Mouse (Mus musculus): Measurements from ENCODE around the gene Aipl1. TPM values are rescaled to one million over a fixed set of nuclear protein-coding genes. Genes with fewer than 3 reads are reported as not detected.

Aipl1 gene
- polyA plus RNA-seq, 1 experiment = 0.19 TPM

DNA sequence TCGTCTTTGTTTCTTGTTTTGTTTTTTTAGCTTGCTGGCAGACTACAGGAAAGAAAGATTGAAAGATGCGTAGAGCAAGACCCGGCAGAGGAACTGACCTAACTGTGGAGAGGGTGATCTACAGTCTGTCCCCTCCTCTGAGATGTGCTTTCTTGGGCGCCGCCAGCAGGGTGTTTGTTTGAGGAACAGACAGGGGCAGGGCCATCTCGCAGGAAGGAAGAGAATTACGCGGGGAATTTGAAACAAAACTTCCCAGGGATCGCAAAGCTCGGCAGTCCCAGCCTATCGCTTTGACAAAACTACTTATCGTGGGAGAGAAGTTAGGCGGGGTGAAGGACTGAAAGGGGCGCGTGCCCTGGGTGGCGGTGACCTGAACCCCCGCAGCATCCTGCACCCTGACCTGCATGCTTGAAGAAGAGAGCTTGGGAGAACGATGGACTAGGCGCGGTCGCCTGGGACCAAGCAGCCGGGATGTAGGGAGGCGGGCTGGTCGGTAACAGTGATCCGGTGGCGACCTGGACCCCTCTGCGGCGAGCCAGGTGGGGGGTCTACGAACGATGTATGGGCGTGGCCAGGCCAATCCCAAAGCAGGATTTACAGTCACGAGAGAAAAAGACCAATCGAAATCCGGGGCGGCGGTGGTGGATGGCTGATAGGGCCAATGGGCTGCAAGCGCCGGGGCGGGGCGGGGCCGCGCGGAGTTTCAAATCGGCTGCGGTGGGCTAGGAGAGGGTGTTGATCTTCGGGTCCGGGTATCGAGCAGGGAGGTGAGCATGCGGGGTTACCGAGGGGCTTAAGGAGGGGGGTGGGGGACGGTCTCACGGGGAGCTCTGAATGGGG, 4.7 kb upstream of the Aipl1 start, which contains the start of gene Pimreg:
Pimreg (plus strand) TSS at position 265 of the 840 bp plus-strand sequence.
- TF ChIP-seq CTCF (IDR thresholded peaks at IDR 0.05; ENCODE audit: extremely low read depth, insufficient read depth, insufficient read length, insufficient replicate concordance) = no peak
- no peak for TF ChIP-seq POLR2A (IDR thresholded peaks at IDR 0.05; ENCODE audit: low read depth, low read length)
- no peaks in the 10 kb centered on the region for H3K36me3 ChIP-seq (ENCODE audit: control insufficient read depth, insufficient read depth, low read length)
- peaks cover 6% of the 10 kb centered on the region; the same call in 1 of the 2 replicates for H3K4me1 ChIP-seq (ENCODE audit: control insufficient read depth, insufficient read depth, insufficient read length)
- H3K27ac ChIP-seq (ENCODE audit: insufficient read depth, low read length) = no peak within 1 kb of the TSS; the same call in 1 of the 2 replicates
- H3K27me3 ChIP-seq (ENCODE audit: control insufficient read depth, insufficient read depth, low read length) = no peaks in the 10 kb centered on the region
- peak; percentile 48 to 76 for DNase-seq (ENCODE audit: low read depth in 1 of 2, low spot score in 2 of 2)
- H3K4me3 ChIP-seq (ENCODE audit: extremely low read depth, insufficient read depth, insufficient read length) = peak within 1 kb of the TSS; percentile 75
- WGBS = 1% methylated on average over 52 of the region's 52 CpGs

- H3K4me1 ChIP-seq (ENCODE audit: control insufficient read depth, insufficient read depth, insufficient read length) = peaks cover 6% of the 10 kb centered on the region; the same call in 1 of the 2 replicates
- H3K27ac ChIP-seq (ENCODE audit: insufficient read depth, low read length) = no peak overlapping the region
- no peaks in the 10 kb centered on the region for H3K27me3 ChIP-seq (ENCODE audit: control insufficient read depth, insufficient read depth, low read length)
- TF ChIP-seq POLR2A (IDR thresholded peaks at IDR 0.05; ENCODE audit: low read depth, low read length) (no peak), CTCF (IDR thresholded peaks at IDR 0.05; ENCODE audit: extremely low read depth, insufficient read depth, insufficient read length, insufficient replicate concordance) (no peak)
- no peaks in the 10 kb centered on the region for H3K36me3 ChIP-seq (ENCODE audit: control insufficient read depth, insufficient read depth, low read length)
- peak overlapping the region; percentile 75 for H3K4me3 ChIP-seq (ENCODE audit: extremely low read depth, insufficient read depth, insufficient read length)
- no peak for DNase-seq (ENCODE audit: low read depth in 1 of 2, low spot score in 2 of 2)
- WGBS = 10% methylated on average over 6 of the region's 6 CpGs
Measured at GRCm38 (mm10) chr11:72041290-72041767, 4.0 kb upstream of the Aipl1 start.

- WGBS = 81% methylated on average over 16 of the region's 16 CpGs
- TF ChIP-seq POLR2A (IDR thresholded peaks at IDR 0.05; ENCODE audit: low read depth, low read length) (no peak), CTCF (IDR thresholded peaks at IDR 0.05; ENCODE audit: extremely low read depth, insufficient read depth, insufficient read length, insufficient replicate concordance) (no peak)
- H3K27me3 ChIP-seq (ENCODE audit: control insufficient read depth, insufficient read depth, low read length) = no peaks in the 10 kb centered on the region
- DNase-seq (ENCODE audit: low read depth in 1 of 2, low spot score in 2 of 2) = no peak
- H3K4me1 ChIP-seq (ENCODE audit: control insufficient read depth, insufficient read depth, insufficient read length) = peaks cover 6% of the 10 kb centered on the region; the same call in 1 of the 2 replicates
- H3K4me3 ChIP-seq (ENCODE audit: extremely low read depth, insufficient read depth, insufficient read length) = no peak overlapping the region
- H3K36me3 ChIP-seq (ENCODE audit: control insufficient read depth, insufficient read depth, low read length) = no peaks in the 10 kb centered on the region
- no peak overlapping the region for H3K27ac ChIP-seq (ENCODE audit: insufficient read depth, low read length)
Measured at GRCm38 (mm10) chr11:72039599-72040386, 2.5 kb upstream of the Aipl1 start.

DNA sequence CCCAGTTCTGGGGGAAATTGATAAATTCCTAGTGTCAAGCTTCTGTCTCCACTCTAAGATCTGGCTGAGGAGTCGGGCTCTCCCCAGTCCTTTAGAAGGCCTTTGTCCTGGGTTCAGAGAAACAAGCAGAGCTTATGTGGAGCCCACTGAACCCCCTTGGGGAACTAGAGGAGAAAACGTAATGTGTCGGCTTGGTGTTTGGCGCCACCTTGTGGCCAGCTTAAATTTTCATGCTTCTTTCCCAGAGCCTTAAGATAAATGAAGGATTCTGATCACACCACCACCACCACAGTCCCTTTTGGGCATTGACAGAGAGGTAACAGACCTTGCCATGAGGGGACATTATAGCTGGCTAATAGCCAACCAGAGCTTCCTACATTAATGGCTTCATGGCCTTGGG, 687 bp upstream of the Aipl1 start:
- DNase-seq (ENCODE audit: low read depth in 1 of 2, low spot score in 2 of 2) = peak in 1 of 2 experiments; percentile 62
- H3K27me3 ChIP-seq (ENCODE audit: control insufficient read depth, insufficient read depth, low read length) = no peaks in the 10 kb centered on the region
- TF ChIP-seq POLR2A (IDR thresholded peaks at IDR 0.05; ENCODE audit: low read depth, low read length) (no peak), CTCF (IDR thresholded peaks at IDR 0.05; ENCODE audit: extremely low read depth, insufficient read depth, insufficient read length, insufficient replicate concordance) (peak; percentile 66; the same call in 1 of the 2 replicates)
- no peaks in the 10 kb centered on the region for H3K36me3 ChIP-seq (ENCODE audit: control insufficient read depth, insufficient read depth, low read length)
- peaks cover 6% of the 10 kb centered on the region; the same call in 1 of the 2 replicates for H3K4me1 ChIP-seq (ENCODE audit: control insufficient read depth, insufficient read depth, insufficient read length)
- no peak overlapping the region for H3K27ac ChIP-seq (ENCODE audit: insufficient read depth, low read length)
- 1% methylated on average over 4 of the region's 4 CpGs for WGBS
- no peak overlapping the region for H3K4me3 ChIP-seq (ENCODE audit: extremely low read depth, insufficient read depth, insufficient read length)

GRCm38 (mm10) chr11:72032589-72032988, 4.7 kb downstream of the Aipl1 start:
- no peaks in the 10 kb centered on the region for H3K36me3 ChIP-seq (ENCODE audit: control insufficient read depth, insufficient read depth, low read length)
- WGBS = 89% methylated on average over 3 of the region's 3 CpGs
- TF ChIP-seq POLR2A (IDR thresholded peaks at IDR 0.05; ENCODE audit: low read depth, low read length) = no peak
- TF ChIP-seq CTCF (IDR thresholded peaks at IDR 0.05; ENCODE audit: extremely low read depth, insufficient read depth, insufficient read length, insufficient replicate concordance) = no peak
- no peak overlapping the region for H3K4me3 ChIP-seq (ENCODE audit: extremely low read depth, insufficient read depth, insufficient read length)
- no peaks in the 10 kb centered on the region for H3K4me1 ChIP-seq (ENCODE audit: control insufficient read depth, insufficient read depth, insufficient read length)
- no peak overlapping the region for H3K27ac ChIP-seq (ENCODE audit: insufficient read depth, low read length)
- DNase-seq (ENCODE audit: low read depth in 1 of 2, low spot score in 2 of 2) = no peak
- 0 out of 2 replicates have a peak, but pooled peaks cover under 1% of the 10 kb centered on the region for H3K27me3 ChIP-seq (ENCODE audit: control insufficient read depth, insufficient read depth, low read length)

GRCm38 (mm10) chr11:72032091-72032490, 5.2 kb downstream of the Aipl1 start:
- DNase-seq (ENCODE audit: low read depth in 1 of 2, low spot score in 2 of 2) = no peak
- H3K36me3 ChIP-seq (ENCODE audit: control insufficient read depth, insufficient read depth, low read length) = no peaks in the 10 kb centered on the region

More at GRCm38 (mm10) chr11:72032091-72032490, 5.2 kb downstream of the Aipl1 start:
- H3K4me1 ChIP-seq (ENCODE audit: control insufficient read depth, insufficient read depth, insufficient read length) = no peaks in the 10 kb centered on the region
- TF ChIP-seq POLR2A (IDR thresholded peaks at IDR 0.05; ENCODE audit: low read depth, low read length) = no peak
- WGBS = 83% methylated on average over 4 of the region's 4 CpGs
- H3K4me3 ChIP-seq (ENCODE audit: extremely low read depth, insufficient read depth, insufficient read length) = no peak overlapping the region
- H3K27ac ChIP-seq (ENCODE audit: insufficient read depth, low read length) = no peak overlapping the region
- 0 out of 2 replicates have a peak, but pooled peaks cover 1% of the 10 kb centered on the region for H3K27me3 ChIP-seq (ENCODE audit: control insufficient read depth, insufficient read depth, low read length)
